ENCODE assay signal across 26 mouse cellular contexts in the genomic region with DNA sequence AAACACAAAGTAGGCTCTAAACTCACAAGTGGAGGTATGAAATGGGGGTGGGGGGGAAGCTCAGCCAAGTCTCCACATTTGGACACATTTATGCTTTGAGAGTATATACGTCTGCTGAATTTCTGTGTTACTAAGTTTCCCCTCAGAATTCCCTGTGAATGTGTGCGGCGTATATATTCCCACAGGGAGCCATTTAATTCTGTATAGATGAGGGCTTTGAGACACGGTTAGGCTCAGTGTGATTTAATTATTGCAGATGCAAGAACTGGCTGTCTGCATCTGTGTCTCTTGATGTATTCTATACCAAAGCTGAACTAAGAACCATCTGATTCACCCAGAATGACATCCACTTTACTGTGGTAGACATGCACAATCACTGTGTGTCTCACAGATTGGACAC.
"Had no signal": no experiment of that assay in that cellular context is flagged by ENCODE, and none has a peak within 500 bp of the region (broad histone marks: within the 10 kb centered on the region; RNA-seq: fewer than 3 reads in every experiment).

No protein-coding gene starts in this region.

- DNase-seq: gastrocnemius, postnatal 14 days; gastrocnemius, postnatal 36 days; heart, adult 11 months; heart, adult 2 months; heart, postnatal 14 days; heart, postnatal 36 days; kidney, adult 18-20 months; kidney, adult 8-10 months; kidney, postnatal 10 days; kidney, postnatal 25 days; kidney, postnatal 4 days; layer of hippocampus, adult 9-11 months; layer of hippocampus, postnatal 36 days; left cerebral cortex, postnatal 4 days; liver had no signal

- H3K4me2 ChIP-seq: heart, embryonic 11.5 days; heart, embryonic 13.5 days; heart, embryonic 15.5 days; hindbrain, embryonic 13.5 days; hindbrain, embryonic 15.5 days; intestine, embryonic 15.5 days; limb, embryonic 12.5 days; liver, embryonic 11.5 days had no signal

- H3K27ac ChIP-seq: heart, adult 2 months; heart, embryonic 13.5 days; heart, embryonic 15.5 days; hindbrain, embryonic 13.5 days; hindbrain, embryonic 15.5 days; intestine, embryonic 15.5 days; layer of hippocampus, adult 2 months; limb, embryonic 12.5 days had no signal

- H3K4me1 ChIP-seq: heart, embryonic 13.5 days; heart, embryonic 15.5 days; hindbrain, embryonic 13.5 days; hindbrain, embryonic 15.5 days; intestine, embryonic 15.5 days; limb, embryonic 12.5 days had no signal

- H3K36me3 ChIP-seq: heart, embryonic 13.5 days; heart, embryonic 15.5 days; hindbrain, embryonic 13.5 days; hindbrain, embryonic 15.5 days; intestine, embryonic 15.5 days; limb, embryonic 12.5 days had no signal

- H3K9me3 ChIP-seq: heart, embryonic 13.5 days; heart, embryonic 15.5 days; hindbrain, embryonic 13.5 days; hindbrain, embryonic 15.5 days; intestine, embryonic 15.5 days; limb, embryonic 12.5 days had no signal

- ATAC-seq: inflammation-experienced regulatory T-cells, adult 6 months; intestine, embryonic 15.5 days; intestine, postnatal 0 days had no signal

- H3K27me3 ChIP-seq: heart, embryonic 13.5 days; heart, embryonic 15.5 days; hindbrain, embryonic 13.5 days; hindbrain, embryonic 15.5 days; intestine, embryonic 15.5 days; limb, embryonic 12.5 days had no signal

- H3K9ac ChIP-seq: heart, embryonic 13.5 days; heart, embryonic 15.5 days; hindbrain, embryonic 13.5 days; hindbrain, embryonic 15.5 days; intestine, embryonic 15.5 days; limb, embryonic 12.5 days had no signal

- H3K4me3 ChIP-seq: heart, adult 2 months; heart, embryonic 13.5 days; heart, embryonic 15.5 days; hindbrain, embryonic 13.5 days; hindbrain, embryonic 15.5 days; intestine, embryonic 15.5 days; layer of hippocampus, adult 2 months; limb, embryonic 12.5 days had no signal
